Mouse (Mus musculus) lung, adult 2 months (tissue): ENCODE results near the gene St6galnac6.

Source experiments
- CTCF ChIP-seq: fragments of 200-500 bp; IDR thresholded peaks from 2 replicates; pipeline ENCODE4 v1.5.1; 2011; ENCODE audit warnings: mild to moderate bottlenecking, low read length, control low read depth; ENCODE audit not compliant: insufficient read depth
- POLR2A ChIP-seq: fragments of 200-500 bp; IDR thresholded peaks from 2 replicates; pipeline ENCODE4 v1.6.1; 2011; ENCODE audit warnings: low read depth, mild to moderate bottlenecking, control low read depth, low read length, borderline replicate concordance; ENCODE audit errors: extremely low read depth

- TF ChIP-seq POLR2A (no peak), CTCF (no peak)
These were observed 48.3 kb upstream of the St6galnac6 start for GRCm38 (mm10) chr2:32551236-32551635.
